Mouse (Mus musculus) E14TG2a.4 (cell line): ENCODE results near the gene Acadsb.
"Not testable (repeated sequence)": the region's sequence is repeated elsewhere in the genome, so short reads cannot be mapped to it uniquely, and the experiment has no call there.

ENCODE experiments used
- H3K27me3 ChIP-seq: 2 replicates; pipeline ENCODE4 v1.6.1; 2014; ENCODE audit warnings: low read length, control low read depth; ENCODE audit not compliant: insufficient read depth
- H3K36me3 ChIP-seq: 2 replicates; pipeline ENCODE4 v1.6.1; 2014; ENCODE audit warnings: low read length, control low read depth; ENCODE audit not compliant: insufficient read depth
- H3K4me1 ChIP-seq: replicated peaks from 2 replicates; pipeline ENCODE4 v1.6.1; 2014; ENCODE audit warnings: low read depth, low read length, control low read depth
- H3K4me3 ChIP-seq: replicated peaks from 2 replicates; pipeline ENCODE4 v1.5.1; 2014; ENCODE audit warnings: mild to moderate bottlenecking, low read length
- H3K9me3 ChIP-seq: 2 replicates; pipeline ENCODE4 v1.6.1; 2014; ENCODE audit warnings: low read length, control low read depth
- CTCF ChIP-seq: conservative IDR thresholded peaks from 2 replicates; pipeline ENCODE4 v1.5.1; 2014; ENCODE audit warnings: low read length
- NANOG ChIP-seq: IDR thresholded peaks from 2 replicates; pipeline ENCODE4 v1.6.1; 2014; ENCODE audit warnings: borderline replicate concordance, low read length, mixed read lengths
- POU5F1 ChIP-seq: IDR thresholded peaks from 2 replicates; pipeline ENCODE4 v1.6.1; 2014; ENCODE audit warnings: low read length, borderline replicate concordance

The Acadsb gene

GRCm38 (mm10) chr7:131409321-131409987 lies 947 bp upstream of the Acadsb start:
- Histone ChIP-seq H3K4me3 (peak overlapping the region; percentile 97), H3K9me3 (no peaks in the 10 kb centered on the region), H3K36me3 (peaks cover 4% of the 10 kb centered on the region; the same call in 1 of the 2 replicates), H3K27me3 (no peaks in the 10 kb centered on the region), H3K4me1 (peaks cover 20% of the 10 kb centered on the region)
- TF ChIP-seq CTCF (no peak), POU5F1 (no peak)

DNA sequence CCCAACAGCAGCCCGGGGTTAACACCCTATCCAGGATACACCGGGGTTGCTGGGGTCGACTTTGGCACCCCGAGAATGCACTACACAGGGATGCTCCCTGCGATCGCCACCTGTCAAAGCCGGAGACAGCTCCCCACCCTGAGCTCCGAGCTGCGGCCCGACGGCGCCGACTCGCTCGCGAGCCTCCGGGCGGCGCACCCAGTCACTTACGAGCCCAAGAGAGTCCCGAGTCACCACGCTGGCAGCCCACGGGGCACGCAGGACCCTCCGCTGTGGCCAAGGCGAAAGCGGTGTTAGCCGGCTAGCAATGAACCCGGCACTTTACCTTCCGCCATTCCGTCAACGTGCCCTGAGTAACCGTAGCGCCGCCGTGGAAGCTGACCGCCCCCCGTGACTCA lies 414 bp upstream of the Acadsb start:
- H3K9me3 ChIP-seq = no peaks in the 10 kb centered on the region
- peaks cover 4% of the 10 kb centered on the region; the same call in 1 of the 2 replicates for H3K36me3 ChIP-seq
- no peaks in the 10 kb centered on the region for H3K27me3 ChIP-seq
- TF ChIP-seq POU5F1 (no peak), CTCF (no peak), NANOG (no peak)
- H3K4me3 ChIP-seq = peak overlapping the region; percentile 97
- H3K4me1 ChIP-seq = peaks cover 20% of the 10 kb centered on the region

- Histone ChIP-seq H3K27me3 (no peaks in the 10 kb centered on the region), H3K4me1 (peaks cover 20% of the 10 kb centered on the region), H3K4me3 (peak overlapping the region; percentile 97), H3K9me3 (no peaks in the 10 kb centered on the region), H3K36me3 (peaks cover 4% of the 10 kb centered on the region; the same call in 1 of the 2 replicates)
- TF ChIP-seq NANOG (no peak), CTCF (no peak), POU5F1 (no peak)
These were observed 980 bp downstream of the Acadsb start for GRCm38 (mm10) chr7:131411221-131411940.

DNA sequence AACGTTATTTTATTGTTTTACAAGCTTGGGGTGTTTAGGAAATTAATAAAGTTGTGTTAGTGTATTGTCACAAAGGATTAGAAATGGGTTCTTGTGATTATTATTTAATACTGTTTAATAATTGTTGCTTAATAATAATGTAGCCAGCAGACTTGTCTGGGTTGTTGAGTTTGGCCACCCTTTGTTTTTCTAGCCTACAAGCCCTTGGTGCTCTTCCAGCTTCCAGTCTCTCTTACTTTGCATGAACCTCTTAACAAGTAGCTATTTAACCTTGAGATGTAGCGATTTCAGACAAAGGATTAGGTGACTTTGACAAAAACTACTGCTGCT lies 1.5 kb downstream of the Acadsb start:
- Histone ChIP-seq H3K9me3 (no peaks in the 10 kb centered on the region), H3K4me3 (no peak overlapping the region), H3K4me1 (peaks cover 20% of the 10 kb centered on the region), H3K36me3 (peaks cover 2% of the 10 kb centered on the region; the same call in 1 of the 2 replicates), H3K27me3 (no peaks in the 10 kb centered on the region)
- TF ChIP-seq NANOG (no peak), POU5F1 (no peak), CTCF (no peak)

GRCm38 (mm10) chr7:131416742-131417141 lies 6.3 kb downstream of the Acadsb start:
- not testable (repeated sequence) for H3K36me3 ChIP-seq, H3K27me3 ChIP-seq, H3K4me3 ChIP-seq, H3K9me3 ChIP-seq, H3K4me1 ChIP-seq

DNA sequence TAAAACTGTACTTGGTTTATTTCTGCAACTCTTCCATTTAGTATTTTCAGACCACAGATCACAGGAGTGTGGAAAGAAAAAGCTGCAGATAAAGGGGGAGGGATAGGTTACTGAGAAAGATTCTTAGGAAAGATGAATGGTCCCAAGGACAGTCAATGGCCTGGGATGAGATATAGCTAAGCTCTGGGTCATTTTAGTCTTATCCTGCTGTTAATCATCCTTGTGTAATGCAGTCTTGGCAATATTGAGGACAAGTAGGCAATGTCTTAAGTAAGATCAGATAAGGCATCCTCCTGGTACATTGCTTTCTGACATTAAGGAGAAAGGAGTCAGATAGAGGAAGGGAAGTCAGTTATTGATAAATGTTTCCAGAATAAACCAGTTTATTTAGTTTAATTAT lies 7.2 kb downstream of the Acadsb start:
- TF ChIP-seq NANOG (no peak), CTCF (no peak), POU5F1 (no peak)
- Histone ChIP-seq H3K4me1 (no peaks in the 10 kb centered on the region), H3K27me3 (no peaks in the 10 kb centered on the region), H3K9me3 (no peaks in the 10 kb centered on the region), H3K36me3 (no peaks in the 10 kb centered on the region), H3K4me3 (no peak overlapping the region)

DNA sequence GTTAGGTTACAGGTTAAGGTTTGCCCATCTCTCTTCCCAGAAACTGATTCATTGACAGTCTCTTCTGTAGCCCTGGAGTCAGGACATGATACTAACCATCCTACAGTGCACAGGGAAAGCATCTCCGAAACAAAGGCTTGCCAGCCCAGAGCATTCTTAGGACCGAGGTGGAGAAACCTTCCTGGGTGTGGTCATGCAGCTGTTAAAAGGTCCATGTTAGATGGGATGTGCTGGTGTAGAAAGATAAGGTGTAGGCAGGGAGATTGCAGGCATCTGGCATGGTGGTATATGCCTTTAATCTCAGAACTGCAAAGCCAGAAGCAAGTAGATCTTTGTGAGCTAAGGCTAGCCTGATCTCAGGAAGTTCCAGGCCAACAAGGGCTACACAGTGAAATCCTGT lies 14.5 kb downstream of the Acadsb start:
- Histone ChIP-seq H3K27me3 (no peaks in the 10 kb centered on the region), H3K4me1 (no peaks in the 10 kb centered on the region), H3K36me3 (0 out of 2 replicates have a peak, but pooled peaks cover 6% of the 10 kb centered on the region), H3K4me3 (no peak overlapping the region), H3K9me3 (peaks cover 4% of the 10 kb centered on the region; the same call in 1 of the 2 replicates)
- TF ChIP-seq CTCF (no peak), POU5F1 (no peak), NANOG (no peak)

DNA sequence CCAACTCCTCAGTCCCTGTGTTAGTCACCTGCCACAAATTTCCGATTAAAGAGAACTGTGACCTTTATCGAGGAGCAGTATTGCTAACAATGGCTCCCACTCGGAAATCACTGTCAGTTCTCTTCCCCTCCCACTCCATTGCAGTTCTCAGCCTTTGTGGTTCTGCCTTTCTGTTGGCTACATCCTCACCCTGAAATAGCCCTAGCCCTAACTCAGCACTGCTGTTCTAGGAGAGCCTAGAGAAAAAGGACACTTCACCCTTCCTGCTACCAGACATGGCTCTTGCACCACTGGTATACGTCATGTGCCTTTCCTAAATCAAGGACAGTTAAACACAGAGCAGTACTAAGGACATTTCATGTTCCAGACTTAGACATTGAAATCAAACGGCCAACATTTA lies 16.9 kb downstream of the Acadsb start:
- Histone ChIP-seq H3K4me1 (no peaks in the 10 kb centered on the region), H3K27me3 (no peaks in the 10 kb centered on the region), H3K9me3 (peaks cover 4% of the 10 kb centered on the region; the same call in 1 of the 2 replicates), H3K4me3 (no peak overlapping the region), H3K36me3 (0 out of 2 replicates have a peak, but pooled peaks cover 6% of the 10 kb centered on the region)
- TF ChIP-seq POU5F1 (no peak), CTCF (no peak), NANOG (no peak)

- H3K4me3 ChIP-seq = no peak overlapping the region
- H3K9me3 ChIP-seq = no peaks in the 10 kb centered on the region
- TF ChIP-seq CTCF (peak; percentile 35), POU5F1 (no peak), NANOG (no peak)
- no peaks in the 10 kb centered on the region for H3K27me3 ChIP-seq
- H3K36me3 ChIP-seq = 0 out of 2 replicates have a peak, but pooled peaks cover 2% of the 10 kb centered on the region
- peaks cover 8% of the 10 kb centered on the region for H3K4me1 ChIP-seq
These were observed 21.8 kb downstream of the Acadsb start for GRCm38 (mm10) chr7:131432244-131432643.
